Mouse (Mus musculus) kidney, postnatal 10 days (tissue): ENCODE measurements around the gene Gm14851.
"Not testable (repeated sequence)": the region's sequence is repeated elsewhere in the genome, so short reads cannot be mapped to it uniquely, and the experiment has no call there.

Experiments
- DNase-seq: peaks from one replicate; pipeline ENCODE4 v3.0.0; 2021; ENCODE audit warnings: mixed read lengths

The Gm14851 gene

DNA sequence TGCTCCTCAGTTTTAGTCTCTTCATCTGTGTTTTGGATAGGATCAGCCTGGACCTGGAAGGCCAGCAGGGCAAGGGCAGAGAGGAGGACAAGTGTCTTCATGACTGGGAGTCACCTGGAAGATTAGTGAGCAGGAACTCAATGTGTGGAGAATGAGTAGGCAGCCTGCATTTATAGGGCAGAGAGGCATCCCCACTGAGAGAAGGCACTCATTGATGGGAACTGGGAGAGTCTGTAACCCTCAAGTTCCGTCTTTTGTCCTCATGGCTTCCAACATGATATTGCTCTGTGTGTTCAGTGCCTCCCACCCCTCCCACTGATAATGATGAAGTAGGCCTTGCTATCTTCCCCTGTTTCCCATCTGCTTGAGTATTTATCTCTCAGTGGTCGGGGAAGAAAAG lies at the start of gene Gm14851:
TSS of gene Gm14851 (minus strand) at position 101 of the 400 bp plus-strand sequence.
- DNase-seq = not testable (repeated sequence)

DNA sequence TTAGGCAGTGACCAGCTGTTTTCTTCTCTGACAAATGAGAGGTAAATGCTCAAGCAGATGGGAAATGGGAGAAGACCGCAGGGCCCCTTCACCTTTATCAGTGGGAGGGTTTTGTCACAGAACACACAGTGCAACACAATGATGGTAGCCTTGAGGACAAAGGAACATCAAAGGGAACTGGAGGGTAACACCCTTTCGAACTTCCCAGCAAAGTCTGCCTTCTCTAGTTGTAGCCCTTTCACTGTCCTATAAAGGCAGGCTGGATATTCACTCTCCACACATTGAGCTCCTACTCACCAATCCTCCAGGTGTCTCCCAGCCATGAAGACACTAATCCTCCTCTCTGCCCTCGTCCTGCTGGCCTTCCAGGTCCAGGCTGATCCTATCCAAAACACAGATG lies 38.5 kb upstream of the Gm14851 start, which contains the start of gene Defa30:
TSS of gene Defa30 (plus strand) at position 301 of the 400 bp plus-strand sequence.
- not testable (repeated sequence) for DNase-seq

DNA sequence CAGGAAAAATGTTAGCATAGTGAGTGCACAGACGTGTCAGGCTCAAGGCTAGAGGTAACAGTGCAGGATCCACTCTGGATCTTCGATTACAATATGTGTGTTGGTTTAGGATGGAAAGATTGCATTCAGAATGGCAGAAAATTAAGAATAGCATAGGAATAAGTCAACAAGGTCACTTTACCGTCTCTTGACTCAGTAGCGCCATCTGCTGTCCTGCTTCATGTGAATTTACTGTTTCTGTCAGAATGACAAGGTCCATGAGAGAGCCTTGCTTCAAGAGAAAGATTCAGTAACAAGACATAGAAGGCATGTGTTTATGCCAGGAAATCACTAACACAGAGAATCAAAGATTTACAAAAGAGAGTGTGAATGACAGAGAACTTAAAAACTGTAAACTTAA lies 2.7 kb downstream of the Gm14851 start:
- peak; percentile 7 for DNase-seq

DNA sequence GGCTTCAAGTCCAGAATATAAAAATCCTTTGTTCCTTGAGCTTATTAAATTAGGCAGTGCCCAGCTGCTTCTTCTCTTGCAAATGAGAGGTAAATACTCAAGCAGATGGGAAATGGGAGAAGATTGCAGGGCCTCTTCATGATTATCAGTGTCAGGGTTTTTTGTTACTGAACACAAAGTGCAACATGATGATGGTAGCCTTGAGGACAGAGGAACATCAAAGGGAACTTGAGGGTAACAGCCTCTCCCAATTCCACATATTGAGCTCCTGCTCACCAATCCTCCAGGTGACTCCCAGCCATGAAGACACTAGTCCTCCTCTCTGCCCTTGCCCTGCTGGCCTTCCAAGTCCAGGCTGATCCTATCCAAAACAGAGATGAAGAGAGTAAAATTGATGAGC lies 11.7 kb downstream of the Gm14851 start, which contains the start of gene Defa25:
TSS of gene Defa25 (plus strand) at position 301 of the 400 bp plus-strand sequence.
- not testable (repeated sequence) for DNase-seq

DNA sequence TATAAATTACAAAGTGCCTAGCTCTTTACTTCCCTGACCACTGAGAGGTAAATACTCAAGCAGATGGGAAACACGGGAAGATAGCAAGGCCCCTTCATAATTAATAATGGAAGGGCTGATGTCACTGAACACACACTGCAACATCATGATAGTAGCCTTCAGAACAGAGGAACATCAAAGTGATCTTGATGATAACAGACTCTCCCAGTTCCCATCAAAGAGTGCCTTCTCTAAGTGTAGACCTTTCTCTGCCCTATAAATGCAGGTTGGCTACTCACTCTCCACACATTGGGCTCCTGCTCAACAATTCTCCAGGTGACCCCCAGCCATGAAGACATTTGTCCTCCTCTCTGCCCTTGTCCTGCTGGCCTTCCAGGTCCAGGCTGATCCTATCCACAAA lies 31.1 kb downstream of the Gm14851 start, which contains the start of gene Defa35:
TSS of gene Defa35 (plus strand) at position 301 of the 400 bp plus-strand sequence.
- DNase-seq = not testable (repeated sequence)

DNA sequence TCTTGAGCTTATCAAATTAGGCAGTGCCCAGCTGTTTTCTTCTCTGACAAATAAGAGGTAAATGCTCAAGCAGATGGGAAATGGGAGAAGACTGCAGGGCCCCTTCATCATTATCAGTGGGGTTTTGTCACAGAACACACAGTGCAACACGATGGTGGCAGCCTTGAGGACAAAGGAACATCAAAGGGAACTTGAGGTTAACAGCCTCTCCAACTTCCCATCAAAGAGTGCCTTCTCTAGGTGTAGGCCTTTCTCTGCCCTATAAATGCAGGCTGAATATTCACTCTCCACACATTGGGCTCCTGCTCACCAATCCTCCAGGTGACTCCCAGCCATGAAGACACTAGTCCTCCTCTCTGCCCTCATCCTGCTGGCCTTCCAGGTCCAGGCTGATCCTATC lies 41.1 kb downstream of the Gm14851 start, which contains the start of gene Defa23:
TSS of gene Defa23 (plus strand) at position 301 of the 400 bp plus-strand sequence.
- not testable (repeated sequence) for DNase-seq
